Mouse (Mus musculus) cerebellum, postnatal 36 days (tissue): Measurements from ENCODE around the gene Olfr1484.
"Not testable (repeated sequence)": the region's sequence is repeated elsewhere in the genome, so short reads cannot be mapped to it uniquely, and the experiment has no call there.

Experiments
- DNase-seq, 2 experiments: peaks; one replicate each; pipeline ENCODE4 v3.0.0; 2021 to 2022; ENCODE audit warnings: mixed read lengths in 2 of 2

Gene Olfr1484

DNA sequence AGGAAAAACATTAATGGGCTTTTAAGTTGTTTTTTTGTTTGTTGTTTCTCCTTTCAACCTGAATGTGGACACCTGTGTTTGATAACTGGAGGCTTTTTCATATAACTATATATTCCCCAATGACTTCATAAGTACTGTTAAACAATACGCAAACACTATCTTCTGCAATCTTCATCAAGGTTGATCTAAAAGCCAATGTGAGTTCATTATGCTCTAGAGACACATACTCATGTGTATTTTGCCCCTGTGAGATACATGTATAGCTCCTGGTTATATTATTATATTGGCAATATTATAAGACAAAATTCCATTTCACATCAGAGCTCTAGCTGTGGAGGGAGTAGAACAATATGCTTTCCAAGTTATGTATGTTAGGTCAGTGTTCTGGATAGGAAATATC lies at the start of gene Olfr1484:
TSS of gene Olfr1484 (plus strand) at position 301 of the 400 bp plus-strand sequence.
- no peak for DNase-seq

- not testable (repeated sequence) for DNase-seq
These were observed 33.8 kb downstream of the Olfr1484 start, which contains the start of gene Olfr1487 for GRCm38 (mm10) chr19:13617075-13617474. TSS of gene Olfr1487 (plus strand) at chr19:13617375.

DNA sequence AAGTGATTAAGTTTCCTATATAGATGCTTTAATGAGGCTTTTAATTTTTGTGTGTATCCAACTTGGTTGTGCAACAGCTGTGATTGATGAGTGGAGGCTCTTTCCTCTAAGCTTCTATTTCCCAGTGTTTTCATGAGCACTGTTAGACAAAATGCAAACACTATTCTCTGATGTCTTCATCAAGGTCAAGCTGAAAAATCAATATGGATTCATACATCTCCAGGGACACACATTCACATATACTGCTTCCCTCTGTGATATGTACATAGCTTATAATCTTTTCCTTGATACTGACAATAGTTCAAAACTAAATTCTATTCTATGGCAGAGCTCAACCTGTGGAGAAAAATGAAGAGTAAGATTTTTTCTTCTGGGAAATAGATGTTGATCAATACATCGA lies 48.0 kb downstream of the Olfr1484 start, which contains the start of gene Olfr1489:
TSS of gene Olfr1489 (plus strand) at position 301 of the 400 bp plus-strand sequence.
- no peak for DNase-seq
